29 mouse cellular contexts compared by ENCODE assay signal in genomic region chr2:137759455-137759854, GRCm38 (mm10).
"Had no signal": no experiment of that assay in that cellular context is flagged by ENCODE, and none has a peak within 500 bp of the region (broad histone marks: within the 10 kb centered on the region; RNA-seq: fewer than 3 reads in every experiment).

No protein-coding gene starts in this region.

- H3K4me3 ChIP-seq: embryonic facial prominence, embryonic 10.5 days; embryonic facial prominence, embryonic 12.5 days; embryonic facial prominence, embryonic 13.5 days; embryonic facial prominence, embryonic 15.5 days; erythroblast, embryonic 14.5 days; forebrain, embryonic 10.5 days; forebrain, embryonic 12.5 days; forebrain, embryonic 13.5 days; forebrain, embryonic 15.5 days; gastrocnemius, adult 2 months; heart, adult 2 months; heart, embryonic 10.5 days had no signal

- H3K9me3 ChIP-seq: embryonic facial prominence, embryonic 10.5 days; embryonic facial prominence, embryonic 12.5 days; embryonic facial prominence, embryonic 13.5 days; embryonic facial prominence, embryonic 15.5 days; forebrain, embryonic 10.5 days; forebrain, embryonic 12.5 days; forebrain, embryonic 13.5 days; forebrain, embryonic 15.5 days; heart, embryonic 10.5 days had no signal

- ATAC-seq: forebrain, embryonic 13.5 days; forebrain, embryonic 14.5 days; forebrain, embryonic 15.5 days; forebrain, embryonic 16.5 days; forebrain, postnatal 0 days had no signal

- H3K9ac ChIP-seq: embryonic facial prominence, embryonic 12.5 days; embryonic facial prominence, embryonic 13.5 days; embryonic facial prominence, embryonic 15.5 days; forebrain, embryonic 12.5 days; forebrain, embryonic 13.5 days; forebrain, embryonic 15.5 days; forebrain, postnatal 0 days had no signal

- H3K27me3 ChIP-seq: embryonic facial prominence, embryonic 12.5 days; embryonic facial prominence, embryonic 13.5 days; embryonic facial prominence, embryonic 15.5 days; forebrain, embryonic 13.5 days; forebrain, embryonic 15.5 days had no signal

- H3K36me3 ChIP-seq: embryonic facial prominence, embryonic 10.5 days; embryonic facial prominence, embryonic 12.5 days; embryonic facial prominence, embryonic 13.5 days; embryonic facial prominence, embryonic 15.5 days; forebrain, embryonic 10.5 days; forebrain, embryonic 12.5 days; forebrain, embryonic 15.5 days; heart, embryonic 10.5 days had no signal

- H3K27ac ChIP-seq: embryonic facial prominence, embryonic 10.5 days; embryonic facial prominence, embryonic 12.5 days; embryonic facial prominence, embryonic 13.5 days; embryonic facial prominence, embryonic 15.5 days; forebrain, embryonic 10.5 days; forebrain, embryonic 12.5 days; forebrain, embryonic 13.5 days; forebrain, embryonic 15.5 days; gastrocnemius, adult 2 months; heart, adult 2 months; heart, embryonic 10.5 days had no signal

- H3K4me2 ChIP-seq: embryonic facial prominence, embryonic 12.5 days; embryonic facial prominence, embryonic 13.5 days; embryonic facial prominence, embryonic 15.5 days; forebrain, embryonic 12.5 days; forebrain, embryonic 13.5 days; forebrain, embryonic 15.5 days had no signal

- DNase-seq: cerebellum, adult 2 months; cerebellum, adult 8-10 months; cerebellum, adult 9-10 months; cerebellum, postnatal 10 days; cerebellum, postnatal 14 days; cerebellum, postnatal 25 days; cerebellum, postnatal 36 days; embryo, embryonic 11 days; forebrain, postnatal 0 days; gastrocnemius, adult 2 months; gastrocnemius, postnatal 10 days; gastrocnemius, postnatal 14 days; gastrocnemius, postnatal 25 days; gastrocnemius, postnatal 36 days; heart, adult 11 months; heart, adult 18-20 months; heart, adult 2 months had no signal
